Mouse (Mus musculus) thymus, adult 2 months (tissue): Measurements from ENCODE around the gene Myo1c.

Experiments used
- CTCF ChIP-seq: fragments of 200-500 bp; IDR thresholded peaks from 2 replicates; pipeline ENCODE4 v1.5.1; 2012; ENCODE audit warnings: mild to moderate bottlenecking, control low read depth, low read length, moderate library complexity, borderline replicate concordance; ENCODE audit not compliant: control insufficient read depth, poor library complexity, insufficient read depth; ENCODE audit errors: extremely low read depth
- POLR2A ChIP-seq: fragments of 200-500 bp; IDR thresholded peaks from 2 replicates; pipeline ENCODE4 v1.6.1; 2012; ENCODE audit warnings: mild to moderate bottlenecking, low read length, control low read depth, moderate library complexity; ENCODE audit not compliant: control insufficient read depth, poor library complexity, insufficient read depth; ENCODE audit errors: extremely low read depth

- TF ChIP-seq CTCF (0 out of 2 replicates have a peak, but pooled peaks have one; percentile 25), POLR2A (peak; percentile 98)
Measured at GRCm38 (mm10) chr11:75678747-75679438, 28.6 kb downstream of the Myo1c start, which contains the start of gene Crk.
